8 mouse cellular contexts compared by ENCODE assay signal in the genomic region with DNA sequence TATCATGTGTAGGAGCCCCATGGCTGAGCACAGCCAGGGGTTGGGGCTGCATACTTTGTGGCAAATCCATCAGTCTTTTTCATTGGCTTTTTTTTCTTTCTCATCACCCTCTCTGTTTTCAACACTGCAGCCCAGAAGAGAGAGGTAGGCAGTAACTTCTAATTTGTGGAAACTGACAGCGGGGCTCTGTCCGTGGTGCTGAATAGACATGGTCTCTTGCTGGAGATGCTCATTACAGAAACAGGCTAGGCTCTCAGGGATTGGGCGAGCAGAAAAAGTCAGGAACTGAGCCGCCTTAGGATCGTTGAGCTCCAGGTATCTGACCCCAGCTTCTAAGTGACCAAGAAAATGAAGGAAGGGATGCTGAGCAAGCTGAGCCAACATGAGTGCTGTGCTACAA.
DNase-seq lines count a peak whose midpoint lies in the region; ATAC-seq and TF ChIP-seq lines count a peak whose summit lies in the region.

No protein-coding gene starts in this region.

- ATAC-seq in kidney, embryonic 15.5 days (replicated peaks; ENCODE audit: low FRiP score) = no peak; the same call in 1 of the 2 replicates
- no peak for ATAC-seq in liver, postnatal 0 days
- no peak for ATAC-seq in erythroblast, adult 5-6 weeks (replicated peaks; ENCODE audit: low FRiP score, poor library complexity, severe bottlenecking)

- no peak overlapping the region for H3K9ac ChIP-seq in kidney, embryonic 15.5 days
- H3K9ac ChIP-seq in liver, postnatal 0 days (replicated peaks) = no peak overlapping the region

- H3K4me3 ChIP-seq in kidney, embryonic 15.5 days (replicated peaks) = no peak overlapping the region
- no peak overlapping the region for H3K4me3 ChIP-seq in hindbrain, embryonic 10.5 days
- no peak overlapping the region for H3K4me3 ChIP-seq in liver, postnatal 0 days (ENCODE audit: low read depth, low read length)

- no peaks in the 10 kb centered on the region for H3K4me1 ChIP-seq in kidney, embryonic 15.5 days
- H3K4me1 ChIP-seq in hindbrain, embryonic 10.5 days (replicated peaks) = peaks cover 5% of the 10 kb centered on the region; the same call in 1 of the 2 replicates
- H3K4me1 ChIP-seq in liver, postnatal 0 days (ENCODE audit: insufficient read depth) = no peaks in the 10 kb centered on the region

- TF ChIP-seq CTCF in liver, postnatal 0 days (IDR thresholded peaks at IDR 0.05; ENCODE audit: low read depth) = no peak

- no peak for TF ChIP-seq EP300 in liver, postnatal 0 days (IDR thresholded peaks at IDR 0.05; ENCODE audit: low read depth)

- H3K27ac ChIP-seq in kidney, embryonic 15.5 days = no peak overlapping the region
- no peak overlapping the region for H3K27ac ChIP-seq in hindbrain, embryonic 10.5 days
- no peak overlapping the region for H3K27ac ChIP-seq in liver, postnatal 0 days (ENCODE audit: low read depth)

- no peaks in the 10 kb centered on the region for H3K27me3 ChIP-seq in kidney, embryonic 15.5 days
- H3K27me3 ChIP-seq in hindbrain, embryonic 10.5 days (ENCODE audit: insufficient read depth, poor library complexity, severe bottlenecking) = no peaks in the 10 kb centered on the region
- no peaks in the 10 kb centered on the region for H3K27me3 ChIP-seq in liver, postnatal 0 days (ENCODE audit: insufficient read depth, low read length)

- DNase-seq in kidney, adult 11 months = peak; percentile 20
- DNase-seq in adrenal gland, postnatal 25 days = peak; percentile 64
- DNase-seq in hindbrain, embryonic 10.5 days (ENCODE audit: low spot score) = peak; percentile 77
- peak; percentile 47 for DNase-seq in liver, postnatal 0 days
- DNase-seq in thymus, postnatal 0 days (ENCODE audit: low spot score) = peak; percentile 27
- no peak for DNase-seq in cerebellum, adult 11 months

- H3K36me3 ChIP-seq in kidney, embryonic 15.5 days = no peaks in the 10 kb centered on the region
- no peaks in the 10 kb centered on the region for H3K36me3 ChIP-seq in hindbrain, embryonic 10.5 days
- H3K36me3 ChIP-seq in liver, postnatal 0 days (replicated peaks; ENCODE audit: insufficient read depth, low read length) = no peaks in the 10 kb centered on the region

- H3K4me2 ChIP-seq in kidney, embryonic 15.5 days = no peak overlapping the region
- no peak overlapping the region for H3K4me2 ChIP-seq in liver, postnatal 0 days (ENCODE audit: low read depth, low read length)

- 3% methylated on average over 5 of the region's 5 CpGs for WGBS in kidney, embryonic 15.5 days
- WGBS in hindbrain, embryonic 10.5 days = 8% methylated on average over 5 of the region's 5 CpGs
- 6% methylated on average over 5 of the region's 5 CpGs for WGBS in liver, postnatal 0 days (ENCODE audit: insufficient replicate concordance)

- no peaks in the 10 kb centered on the region for H3K9me3 ChIP-seq in kidney, embryonic 15.5 days (replicated peaks)
- H3K9me3 ChIP-seq in hindbrain, embryonic 10.5 days = no peaks in the 10 kb centered on the region
- no peaks in the 10 kb centered on the region for H3K9me3 ChIP-seq in liver, postnatal 0 days (ENCODE audit: low read length)
